Mouse (Mus musculus): ENCODE results near the gene Gm12394.
"Not testable (repeated sequence)": the region's sequence is repeated elsewhere in the genome, so short reads cannot be mapped to it uniquely, and the experiment has no call there.

Gm12394 gene

GRCm38 (mm10) chr4:42856671-42857070 is at the start of gene Gm12394:
Gm12394 (minus strand) TSS chr4:42856771.
- DNase-seq (ENCODE audit: extremely low read depth, low read depth): not testable (repeated sequence)

- DNase-seq (ENCODE audit: extremely low read depth, low read depth): no peak
These were observed 48.4 kb upstream of the Gm12394 start for GRCm38 (mm10) chr4:42904966-42905365.

- DNase-seq (ENCODE audit: extremely low read depth, low read depth): no peak
These were observed 48.0 kb upstream of the Gm12394 start for GRCm38 (mm10) chr4:42904523-42904922.

GRCm38 (mm10) chr4:42903942-42904341 is 47.4 kb upstream of the Gm12394 start:
- DNase-seq (ENCODE audit: extremely low read depth, low read depth): no peak

- no peak for DNase-seq (ENCODE audit: extremely low read depth, low read depth)
These were observed 46.2 kb upstream of the Gm12394 start for GRCm38 (mm10) chr4:42902730-42903129.

- DNase-seq (ENCODE audit: extremely low read depth, low read depth): peak; percentile 13
These were observed 45.6 kb upstream of the Gm12394 start for GRCm38 (mm10) chr4:42902174-42902573.

GRCm38 (mm10) chr4:42900878-42901277 is 44.3 kb upstream of the Gm12394 start:
- no peak for DNase-seq (ENCODE audit: extremely low read depth, low read depth)

- DNase-seq (ENCODE audit: extremely low read depth, low read depth): no peak
These were observed 42.3 kb upstream of the Gm12394 start for GRCm38 (mm10) chr4:42898914-42899313.

GRCm38 (mm10) chr4:42895118-42895517 is 38.5 kb upstream of the Gm12394 start:
- no peak for DNase-seq (ENCODE audit: extremely low read depth, low read depth)

GRCm38 (mm10) chr4:42891176-42891575 is 34.6 kb upstream of the Gm12394 start:
- no peak for DNase-seq (ENCODE audit: extremely low read depth, low read depth)

GRCm38 (mm10) chr4:42888806-42889205 is 32.2 kb upstream of the Gm12394 start:
- DNase-seq (ENCODE audit: extremely low read depth, low read depth): no peak

GRCm38 (mm10) chr4:42886926-42887325 is 30.4 kb upstream of the Gm12394 start:
- no peak for DNase-seq (ENCODE audit: extremely low read depth, low read depth)

- DNase-seq (ENCODE audit: extremely low read depth, low read depth): no peak
These were observed 24.0 kb upstream of the Gm12394 start for GRCm38 (mm10) chr4:42880677-42880948.

- DNase-seq (ENCODE audit: extremely low read depth, low read depth): peak; percentile 64
These were observed 23.5 kb upstream of the Gm12394 start for GRCm38 (mm10) chr4:42879829-42880676.

GRCm38 (mm10) chr4:42877657-42878056 is 21.1 kb upstream of the Gm12394 start:
- no peak for DNase-seq (ENCODE audit: extremely low read depth, low read depth)

- DNase-seq (ENCODE audit: extremely low read depth, low read depth): peak; percentile 29
These were observed 20.2 kb upstream of the Gm12394 start for GRCm38 (mm10) chr4:42876586-42877291.

GRCm38 (mm10) chr4:42874134-42874533 is 17.6 kb upstream of the Gm12394 start, which contains the start of gene Fam205c:
Fam205c (minus strand) TSS chr4:42874234.
- DNase-seq (ENCODE audit: extremely low read depth, low read depth): no peak

GRCm38 (mm10) chr4:42872746-42873435 is 16.3 kb upstream of the Gm12394 start:
- DNase-seq (ENCODE audit: extremely low read depth, low read depth): no peak

GRCm38 (mm10) chr4:42872151-42872550 is 15.6 kb upstream of the Gm12394 start:
- no peak for DNase-seq (ENCODE audit: extremely low read depth, low read depth)

- no peak for DNase-seq (ENCODE audit: extremely low read depth, low read depth)
These were observed 14.2 kb upstream of the Gm12394 start for GRCm38 (mm10) chr4:42870748-42871147.

GRCm38 (mm10) chr4:42868193-42868592 is 11.6 kb upstream of the Gm12394 start:
- DNase-seq (ENCODE audit: extremely low read depth, low read depth): no peak

- DNase-seq (ENCODE audit: extremely low read depth, low read depth): no peak
These were observed 10.8 kb upstream of the Gm12394 start for GRCm38 (mm10) chr4:42867390-42867789.

All from MEL-GATA-1-ER (cell line).